Mouse (Mus musculus): ENCODE results near the gene Thpo.
A peak's percentile ranks its signal among the peaks of the same experiment; 100 is the strongest.

Gene Thpo

DNA sequence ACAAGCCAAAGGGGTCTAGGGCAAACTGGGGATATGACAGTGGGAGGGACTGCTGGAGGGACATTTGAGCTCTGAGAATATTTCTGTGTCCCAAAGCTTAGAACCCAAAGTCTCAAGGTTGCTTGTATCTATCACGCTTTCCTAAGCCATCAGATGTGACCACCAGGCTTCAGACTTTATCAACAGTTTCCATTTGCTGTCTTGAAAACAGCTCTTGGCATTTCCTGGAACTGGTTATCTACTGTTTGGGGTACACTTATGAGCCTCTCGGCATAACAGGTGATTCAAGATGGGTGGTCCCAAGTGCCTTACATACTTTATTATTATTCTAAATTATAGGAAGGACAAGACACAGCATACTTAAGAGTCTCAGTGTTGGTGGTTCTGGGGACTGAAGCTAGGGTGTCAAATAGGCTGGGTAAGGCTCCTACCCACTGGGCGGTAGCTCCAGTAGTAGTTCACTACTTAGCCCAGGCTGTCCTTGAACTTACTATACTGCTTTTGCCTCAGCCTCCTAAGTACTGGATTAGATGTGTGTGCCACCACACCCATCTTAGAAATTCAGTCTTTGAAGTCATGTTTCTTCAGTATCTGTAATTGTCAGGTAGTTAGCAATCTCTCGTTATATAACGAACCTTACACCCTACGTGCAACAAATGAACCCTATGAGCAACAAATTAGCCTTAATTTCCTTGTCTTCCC is 30.5 kb downstream of the Thpo start:
- no peak for DNase-seq (ENCODE audit: low read depth, low spot score)

DNA sequence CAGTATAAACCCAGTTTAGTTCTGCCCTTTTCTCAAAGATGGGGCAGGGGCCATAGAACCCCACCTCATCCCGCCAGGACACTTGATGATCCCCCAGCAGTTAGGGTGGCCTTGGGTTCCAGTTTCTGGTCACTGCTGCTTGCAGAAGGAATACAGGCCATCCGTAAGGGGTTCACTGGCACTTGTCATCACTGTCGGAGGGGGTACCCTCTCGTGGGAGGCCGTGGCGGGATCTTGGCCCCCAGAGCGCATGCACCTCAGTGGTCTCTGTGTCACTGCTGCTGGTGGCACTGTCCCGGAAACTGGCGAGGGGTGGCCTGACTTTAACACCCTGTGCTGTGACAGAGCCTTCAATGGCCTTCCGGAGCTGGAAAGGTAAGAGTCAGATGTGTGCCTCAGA is 31.2 kb downstream of the Thpo start:
- no peak for DNase-seq (ENCODE audit: low read depth, low spot score)

DNA sequence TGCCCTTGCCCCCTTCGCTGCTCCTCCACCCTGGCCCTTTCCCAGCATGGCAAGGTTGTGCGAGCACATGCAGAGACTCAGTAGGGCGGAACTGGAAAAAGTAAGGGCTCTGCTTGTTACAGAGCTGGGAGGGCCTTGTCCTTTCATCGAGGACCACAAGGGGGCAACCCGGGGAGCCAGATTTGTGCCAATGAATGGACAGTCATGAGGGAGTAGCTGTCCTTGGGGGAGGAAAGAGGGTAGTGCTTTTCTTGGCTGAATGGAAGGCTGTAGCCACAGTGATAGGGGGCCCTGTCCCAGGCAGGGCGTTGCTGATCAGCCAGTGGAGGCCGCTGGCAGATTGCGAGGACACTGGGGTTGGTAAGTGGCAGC is 31.8 kb downstream of the Thpo start:
- DNase-seq (ENCODE audit: low read depth, low spot score): peak; percentile 90

DNA sequence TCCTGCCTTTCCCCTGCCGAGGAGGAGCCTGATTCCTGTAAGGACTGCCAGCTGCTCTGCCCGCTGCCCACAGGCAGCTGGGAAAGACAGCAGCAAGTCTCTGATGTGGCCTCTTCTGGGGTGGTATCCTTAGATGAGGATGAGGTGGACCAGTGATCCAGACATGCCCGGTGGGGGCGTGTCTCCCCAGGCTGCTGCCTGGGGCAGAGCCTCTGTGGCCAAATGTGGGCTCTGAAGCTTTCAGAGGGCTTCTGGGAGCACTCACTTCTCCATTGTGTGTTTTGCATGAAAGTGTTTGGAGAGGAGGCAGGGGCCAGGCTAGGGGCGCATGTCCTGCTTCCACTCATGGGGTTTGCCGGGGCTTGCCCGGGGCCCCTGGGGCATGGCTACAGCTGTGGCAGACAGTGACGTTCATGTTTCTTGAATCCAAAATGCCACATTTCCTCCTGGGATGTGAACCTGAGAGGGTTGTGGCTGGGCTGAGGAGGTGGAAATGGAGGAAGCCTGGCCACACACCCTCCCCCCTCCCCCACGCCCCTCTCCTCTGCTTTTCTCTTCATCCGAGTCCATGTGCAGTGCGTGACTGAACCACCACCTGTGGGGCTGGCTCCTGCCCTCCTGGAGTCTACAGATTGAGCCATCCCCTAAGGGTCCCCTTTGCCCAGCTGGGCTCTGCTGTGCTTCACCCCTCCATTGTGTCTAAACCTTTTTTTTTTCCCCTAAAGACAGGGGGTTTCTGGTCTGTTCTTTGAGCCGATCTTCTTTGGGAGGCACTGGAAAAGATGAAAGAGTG is 32.4 kb downstream of the Thpo start:
- no peak for DNase-seq (ENCODE audit: low read depth, low spot score)

DNA sequence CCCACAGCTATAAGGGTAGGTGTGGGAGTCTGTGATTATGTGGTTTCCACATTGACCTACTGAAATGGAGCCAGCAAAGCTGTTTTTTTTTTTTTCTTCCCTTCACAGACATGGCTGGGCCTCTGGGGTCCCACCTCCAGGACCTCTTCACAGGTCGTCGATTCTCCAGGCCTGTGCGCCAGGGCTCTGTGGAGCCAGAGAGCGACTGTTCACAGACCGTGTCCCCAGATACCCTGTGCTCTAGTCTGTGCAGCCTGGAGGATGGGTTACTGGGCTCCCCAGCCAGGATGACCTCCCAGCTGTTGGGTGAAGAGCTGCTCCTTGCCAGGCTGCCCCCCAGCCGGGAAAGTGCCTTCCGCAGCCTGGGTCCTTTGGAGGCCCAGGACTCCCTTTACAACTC is 33.0 kb downstream of the Thpo start:
- DNase-seq (ENCODE audit: low read depth, low spot score): no peak

DNA sequence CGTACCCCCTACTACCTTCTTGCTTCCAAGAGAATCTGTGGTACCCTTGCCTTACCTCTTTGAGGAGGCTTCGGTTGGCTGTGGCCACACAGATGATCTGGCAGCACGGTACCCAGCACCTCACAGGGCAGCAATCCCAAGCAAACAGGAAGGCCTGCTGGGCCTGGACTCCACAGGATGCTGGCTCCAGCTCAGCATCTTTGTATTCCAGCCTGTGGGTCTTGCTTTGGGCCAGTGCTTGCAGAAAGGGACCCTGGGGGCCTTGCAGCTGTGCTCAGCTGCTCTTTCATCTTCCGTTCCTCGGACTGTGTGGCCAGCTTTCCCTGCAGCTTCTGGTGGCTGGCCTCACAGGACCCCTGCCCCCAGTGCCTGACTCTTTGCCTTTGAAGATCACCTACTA is 34.3 kb downstream of the Thpo start:
- no peak for DNase-seq (ENCODE audit: low read depth, low spot score)

DNA sequence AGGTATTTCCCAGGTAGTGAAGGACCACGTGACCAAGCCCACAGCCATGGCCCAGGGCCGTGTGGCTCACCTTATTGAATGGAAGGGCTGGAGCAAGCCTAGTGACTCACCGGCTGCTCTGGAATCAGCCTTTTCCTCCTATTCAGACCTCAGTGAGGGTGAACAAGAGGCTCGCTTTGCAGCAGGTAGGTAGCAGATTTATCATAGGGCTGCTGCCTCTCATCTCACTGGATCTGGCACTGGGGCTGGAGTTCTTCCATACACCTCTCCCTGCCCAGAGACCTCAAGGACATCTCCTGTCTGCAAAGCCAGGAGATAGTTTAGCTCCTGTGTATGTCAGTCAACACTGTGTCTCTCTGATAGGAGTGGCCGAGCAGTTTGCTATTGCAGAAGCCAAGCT is 35.0 kb downstream of the Thpo start:
- DNase-seq (ENCODE audit: low read depth, low spot score): no peak

DNA sequence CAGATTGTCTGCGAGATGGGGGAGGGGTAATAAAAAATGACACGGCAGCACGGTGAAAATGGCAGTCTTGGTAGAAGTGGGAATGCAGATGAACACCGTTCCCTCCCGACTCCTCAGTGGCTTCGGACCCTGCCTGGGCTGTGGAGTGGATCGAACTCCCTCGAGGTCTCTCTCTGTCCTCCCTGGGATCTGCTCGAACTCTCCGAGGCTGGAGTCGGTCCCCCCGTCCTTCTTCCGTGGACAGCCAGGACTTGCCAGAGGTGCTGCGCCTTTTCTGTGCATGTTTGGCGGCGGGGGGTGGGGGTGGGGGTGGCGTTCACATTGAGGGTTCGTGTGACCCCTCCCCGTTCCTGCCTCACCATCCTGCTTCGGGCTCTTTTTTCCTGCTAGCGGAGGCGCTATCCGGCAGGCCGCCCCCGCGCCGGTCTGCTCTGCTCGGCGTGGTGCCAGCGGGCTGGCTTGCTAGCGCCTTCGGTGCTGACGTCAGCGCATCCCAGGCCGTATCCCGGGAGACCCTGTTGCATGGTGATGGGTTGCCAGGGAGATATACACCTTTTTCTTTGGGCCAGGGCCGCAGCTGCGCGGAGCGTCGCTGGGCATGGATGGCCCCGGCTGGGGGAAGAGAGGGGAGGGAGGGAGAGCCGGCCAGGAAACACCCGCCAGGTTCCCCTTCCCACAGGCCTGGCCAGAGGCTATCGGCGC is 38.5 kb downstream of the Thpo start:
- DNase-seq (ENCODE audit: low read depth, low spot score): peak; percentile 77

DNA sequence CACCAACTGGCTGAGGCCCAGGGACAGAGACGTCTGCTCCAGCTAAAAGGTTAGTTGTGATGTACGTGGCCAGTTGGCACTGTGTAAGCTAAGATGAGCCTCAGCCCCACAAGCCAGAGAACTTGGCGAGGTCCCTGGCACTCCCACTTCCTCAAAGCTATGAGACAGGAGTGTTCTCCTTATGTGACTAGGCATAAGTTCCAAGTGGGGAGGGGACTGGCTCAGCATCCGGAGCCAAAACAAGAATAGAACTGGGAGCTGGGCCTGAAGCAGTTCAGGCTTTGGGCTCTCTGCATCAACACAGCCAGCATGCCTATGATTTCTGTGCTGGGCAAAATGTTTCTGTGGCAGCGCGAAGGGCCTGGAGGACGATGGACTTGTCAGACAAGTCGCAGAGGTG is 39.5 kb downstream of the Thpo start:
- DNase-seq (ENCODE audit: low read depth, low spot score): no peak

DNA sequence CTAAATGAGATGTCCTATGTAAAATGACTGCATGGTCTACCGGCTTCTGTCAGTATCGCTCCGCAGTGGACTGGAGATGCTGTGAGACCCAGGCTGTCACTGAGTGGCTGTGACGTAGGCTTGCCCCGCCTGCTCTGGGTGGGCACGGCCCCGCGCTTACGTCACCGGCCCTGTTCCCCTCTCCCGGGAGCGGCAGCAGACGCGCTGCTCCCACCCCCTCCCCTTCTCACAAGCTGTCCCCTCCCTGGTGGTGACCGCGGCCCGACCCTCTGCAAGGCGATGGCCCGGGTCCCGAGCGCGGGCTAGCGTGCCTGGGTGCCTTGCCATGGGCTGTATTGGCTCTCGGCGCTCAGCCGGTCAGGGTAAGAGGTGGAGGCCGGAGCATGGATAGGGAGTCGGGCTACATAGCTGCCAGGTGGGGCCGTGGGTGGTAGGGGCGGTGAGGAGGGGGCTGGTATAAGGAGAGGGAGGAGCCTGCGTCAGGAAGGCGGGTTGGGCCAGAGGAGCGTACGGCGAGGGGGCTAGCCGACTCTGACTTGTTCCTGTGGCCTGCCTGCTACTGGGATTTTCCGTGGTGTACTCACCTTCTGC is 41.1 kb downstream of the Thpo start, which contains the start of gene Fam131a:
TSS of gene Fam131a (plus strand) at position 131 of the 591 bp plus-strand sequence.
- peak; percentile 88 for DNase-seq (ENCODE audit: low read depth, low spot score)

DNA sequence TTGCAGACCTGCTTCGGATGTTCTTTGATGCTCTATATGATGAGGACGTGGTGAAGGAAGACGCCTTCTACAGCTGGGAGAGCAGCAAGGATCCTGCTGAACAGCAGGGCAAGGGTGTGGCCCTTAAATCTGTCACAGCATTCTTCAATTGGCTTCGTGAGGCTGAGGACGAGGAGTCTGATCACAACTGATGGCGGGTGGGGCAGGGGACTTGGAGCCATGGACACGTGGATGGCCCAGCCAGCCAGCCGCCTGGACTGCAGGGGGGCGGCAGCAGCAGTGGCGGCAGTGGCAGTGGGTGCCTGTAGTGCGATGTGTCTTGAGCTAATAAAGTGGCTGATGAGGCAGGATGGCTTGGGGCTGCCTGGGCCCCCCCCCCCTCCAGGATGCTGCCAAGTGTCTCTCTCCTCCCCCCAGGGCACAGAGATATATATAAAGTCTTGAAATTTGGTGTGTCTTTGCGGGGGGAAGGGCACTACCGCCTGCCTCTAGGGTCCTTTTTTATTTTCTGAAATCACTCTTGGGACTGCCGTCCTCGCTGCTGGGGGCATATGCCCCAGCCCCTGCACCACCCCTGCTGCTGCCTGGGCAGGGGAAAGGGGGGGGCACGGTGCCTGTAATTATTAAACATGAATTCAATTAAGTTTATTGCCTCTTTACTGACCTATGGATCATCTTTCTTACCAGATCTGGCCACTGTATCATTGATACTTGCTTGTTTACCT is 41.9 kb downstream of the Thpo start:
- DNase-seq (ENCODE audit: low read depth, low spot score): peak; percentile 53

DNA sequence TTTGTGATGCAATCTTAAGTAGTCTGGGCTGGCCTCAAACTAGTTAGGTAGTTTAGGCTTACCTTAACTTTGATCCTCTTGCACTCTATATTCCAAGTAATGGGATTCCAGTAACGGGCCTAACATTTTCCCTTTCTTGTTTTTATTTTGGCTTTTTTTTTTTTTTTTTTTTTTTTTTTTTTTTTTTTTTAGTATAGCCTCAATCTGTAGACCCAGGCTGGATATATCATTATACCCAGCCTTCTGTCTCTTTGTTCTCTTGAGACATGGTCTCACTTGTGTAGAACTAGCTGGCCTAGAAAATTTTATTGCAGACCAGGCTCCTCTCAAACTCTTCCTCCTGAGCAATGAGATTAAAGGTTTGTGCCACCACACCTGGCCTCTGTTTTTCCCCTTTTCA is 42.7 kb downstream of the Thpo start:
- DNase-seq (ENCODE audit: low read depth, low spot score): no peak

DNA sequence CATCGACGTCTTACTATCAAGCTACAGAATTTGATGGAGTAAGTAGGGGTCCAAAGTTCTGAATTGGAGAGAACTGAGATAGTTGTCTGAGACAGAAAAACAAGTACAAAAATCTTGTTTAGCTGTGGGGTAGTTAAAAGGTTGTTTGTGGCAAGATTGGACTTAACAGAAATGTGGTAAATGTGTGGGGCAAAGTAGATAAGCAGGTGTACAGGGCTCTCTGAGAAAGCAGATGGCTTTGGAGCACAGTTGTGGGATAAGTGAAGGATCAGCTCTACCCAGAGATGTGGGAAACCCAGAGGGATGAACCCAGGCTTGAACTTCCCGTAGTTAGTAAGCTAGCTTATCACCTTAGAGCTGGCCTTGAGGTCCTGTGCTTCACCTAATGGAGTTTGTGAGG is 43.5 kb downstream of the Thpo start:
- no peak for DNase-seq (ENCODE audit: low read depth, low spot score)

DNA sequence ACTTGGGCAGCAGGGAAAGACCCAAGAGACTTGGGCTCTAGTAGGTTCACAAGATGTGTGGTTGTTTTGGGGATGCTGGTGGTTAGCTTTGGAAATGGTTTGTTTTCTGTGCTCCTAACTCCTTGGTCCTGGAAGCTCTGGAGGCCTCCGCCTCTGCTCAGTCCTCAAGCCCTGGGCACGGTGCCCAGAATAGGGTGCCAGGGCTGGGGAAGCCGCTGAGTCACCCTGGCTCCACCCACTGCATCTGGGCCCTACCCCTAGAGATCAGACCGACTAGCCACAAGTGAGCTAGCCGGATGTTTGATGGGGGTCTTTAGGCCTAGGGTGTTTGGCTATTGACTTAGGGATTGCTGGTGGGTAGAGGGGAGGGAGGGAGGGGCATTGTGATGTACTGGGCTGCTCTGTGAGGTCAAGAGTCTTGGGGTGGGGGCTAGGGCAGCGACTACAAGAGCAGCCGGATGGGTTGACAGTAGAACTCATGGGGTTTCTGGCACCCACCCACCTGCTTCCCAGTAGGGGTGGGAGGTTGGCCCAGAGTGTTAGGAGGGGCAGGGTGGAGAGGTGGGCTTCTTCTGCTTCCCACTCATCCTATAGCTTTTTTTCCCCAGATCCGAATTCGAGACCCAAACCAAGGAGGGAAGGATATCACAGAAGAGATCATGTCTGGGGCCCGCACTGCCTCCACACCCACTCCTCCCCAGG is 56.2 kb downstream of the Thpo start:
- DNase-seq (ENCODE audit: low read depth, low spot score): no peak

DNA sequence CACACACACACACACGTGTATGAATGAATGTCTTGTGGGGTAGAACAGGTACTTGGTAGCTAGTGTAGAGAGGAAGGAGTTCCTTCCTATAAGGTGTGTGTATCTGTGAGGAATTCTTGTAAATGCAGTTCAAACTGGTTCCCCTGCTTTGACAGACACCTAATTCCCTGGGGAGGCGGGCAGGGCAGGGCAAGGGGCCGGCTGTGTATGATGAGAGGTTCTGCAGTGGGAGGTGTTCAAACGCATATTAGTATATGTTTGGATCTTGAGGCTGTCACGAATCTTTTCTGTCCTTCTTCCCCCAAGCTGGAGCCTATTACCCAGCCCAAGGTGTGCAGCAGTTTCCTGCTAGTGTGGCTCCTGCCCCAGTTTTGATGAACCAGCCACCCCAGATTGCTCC is 56.9 kb downstream of the Thpo start:
- no peak for DNase-seq (ENCODE audit: low read depth, low spot score)

DNA sequence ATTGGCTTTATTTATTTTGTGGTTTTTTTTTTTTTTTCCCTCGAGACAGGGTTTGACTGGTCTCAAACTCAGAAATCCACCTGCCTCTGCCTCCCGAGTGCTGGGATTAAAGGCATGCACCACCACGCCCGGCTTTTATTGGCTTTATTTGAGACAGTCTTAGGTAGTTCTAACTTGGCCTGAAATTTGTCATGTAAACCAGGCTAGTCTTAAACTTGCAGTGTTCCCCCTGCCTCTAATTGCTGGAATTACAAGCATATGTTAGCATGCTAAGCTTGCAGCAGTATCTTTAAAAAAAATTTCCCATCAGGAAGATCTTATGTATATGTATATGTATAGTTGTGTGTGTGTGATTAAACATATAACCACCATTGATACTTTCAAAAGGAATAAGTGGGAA is 57.6 kb downstream of the Thpo start:
- DNase-seq (ENCODE audit: low read depth, low spot score): no peak

DNA sequence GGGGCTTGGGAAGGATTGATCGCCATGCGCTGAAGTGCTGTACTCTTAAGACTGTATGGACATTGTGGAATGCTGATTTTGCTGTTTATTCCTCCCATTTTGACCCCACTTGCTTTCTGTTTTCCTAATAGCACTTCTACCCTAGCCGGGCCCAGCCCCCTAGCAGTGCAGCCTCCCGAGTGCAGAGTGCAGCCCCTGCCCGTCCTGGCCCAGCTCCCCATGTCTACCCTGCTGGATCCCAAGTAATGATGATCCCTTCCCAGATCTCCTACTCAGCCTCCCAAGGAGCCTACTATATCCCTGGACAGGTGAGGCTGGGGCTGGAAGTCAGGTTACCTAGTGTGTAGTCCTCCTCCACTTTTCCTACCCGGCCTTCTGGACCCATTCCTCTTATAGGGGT is 59.1 kb downstream of the Thpo start:
- DNase-seq (ENCODE audit: low read depth, low spot score): no peak

Data from R1 (cell line).